Mouse (Mus musculus): ENCODE measurements around the gene Dio3.

DNA sequence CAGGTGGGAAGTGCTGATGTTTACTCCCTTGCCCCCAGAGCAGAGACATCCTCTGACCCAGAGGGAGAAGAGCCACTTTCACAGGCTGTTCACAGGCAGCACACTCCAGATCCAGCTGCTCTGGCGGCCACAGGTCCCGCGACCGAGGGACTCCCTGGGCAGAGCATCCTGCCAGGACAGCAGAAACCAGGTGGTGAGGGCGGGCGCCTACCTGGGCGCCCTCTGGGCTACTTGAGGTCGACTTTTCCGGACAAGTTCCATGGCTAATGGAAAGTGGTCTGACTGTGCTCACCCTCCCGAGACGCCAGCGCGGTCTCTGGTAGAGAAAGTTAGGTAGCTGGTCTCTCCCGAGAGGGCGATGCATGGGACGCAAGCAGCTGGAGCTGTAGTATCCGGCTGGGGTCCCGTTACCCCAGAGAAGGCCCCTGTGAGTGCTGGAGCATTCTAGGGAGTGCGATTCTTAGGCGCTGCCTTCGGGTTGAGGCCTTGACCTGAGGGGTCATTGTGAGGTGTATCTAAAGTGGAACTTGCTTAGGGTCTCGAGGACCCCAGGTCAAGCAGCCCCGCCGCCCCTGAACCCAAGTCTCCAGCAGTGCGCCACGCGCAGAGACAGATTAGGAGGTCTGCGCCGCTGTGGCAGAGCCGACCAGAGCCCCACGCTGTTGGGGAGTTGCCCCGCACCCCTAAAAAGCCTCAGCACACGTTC is 1.5 kb upstream of the Dio3 start:
- TF ChIP-seq CTCF (IDR thresholded peaks at IDR 0.05; ENCODE audit: low read depth, low read length) (no peak), GATA1 (IDR thresholded peaks at IDR 0.05; ENCODE audit: borderline replicate concordance, low read length) (no peak)

Measured in G1E (cell line).